Mouse (Mus musculus) midbrain, embryonic 16.5 days (tissue): ENCODE measurements around the gene Gm4312. TPM values are rescaled to one million over a fixed set of nuclear protein-coding genes. Genes with fewer than 3 reads are reported as not detected.
"Not testable (repeated sequence)": the region's sequence is repeated elsewhere in the genome, so short reads cannot be mapped to it uniquely, and the experiment has no call there.

Experiments used
- ATAC-seq: fragments of 200-750 bp; cut with Nextera tagmentation; 2 replicates; pipeline ENCODE4 v1.8.0; 2017; ENCODE audit warnings: moderate TSS enrichment
- H3K27ac ChIP-seq: fragments of 300-500 bp; sonication (generic); 2 replicates; pipeline ENCODE4 v1.5.1; 2014; ENCODE audit warnings: mild to moderate bottlenecking, low read length, mixed read lengths
- H3K27me3 ChIP-seq: fragments of 300-500 bp; sonication (generic); 2 replicates; pipeline ENCODE4 v1.6.1; 2014; ENCODE audit warnings: low read depth, low read length, mixed read lengths; ENCODE audit not compliant: control insufficient read depth, insufficient read depth
- H3K36me3 ChIP-seq: fragments of 300-500 bp; sonication (generic); 2 replicates; pipeline ENCODE4 v1.6.1; 2014; ENCODE audit warnings: mild to moderate bottlenecking, low read length, moderate library complexity, mixed read lengths; ENCODE audit not compliant: control insufficient read depth, insufficient read depth
- H3K4me1 ChIP-seq: fragments of 300-500 bp; sonication (generic); 2 replicates; pipeline ENCODE4 v1.6.1; 2014; ENCODE audit warnings: mild to moderate bottlenecking, low read length, mixed read lengths; ENCODE audit not compliant: control insufficient read depth, insufficient read depth
- H3K4me2 ChIP-seq: fragments of 300-500 bp; sonication (generic); 2 replicates; pipeline ENCODE4 v1.6.1; 2014; ENCODE audit warnings: mild to moderate bottlenecking, low read length, mixed read lengths
- H3K4me3 ChIP-seq: fragments of 300-500 bp; sonication (generic); 2 replicates; pipeline ENCODE4 v1.5.1; 2014; ENCODE audit warnings: low read depth, mild to moderate bottlenecking, low read length, moderate library complexity, mixed read lengths
- H3K9ac ChIP-seq: fragments of 300-500 bp; sonication (generic); 2 replicates; pipeline ENCODE4 v1.6.1; 2014; ENCODE audit warnings: low read depth, low read length, mixed read lengths
- H3K9me3 ChIP-seq: fragments of 300-500 bp; sonication (generic); replicated peaks from 2 replicates; pipeline ENCODE4 v1.6.1; 2014; ENCODE audit warnings: mild to moderate bottlenecking, low read length, mixed read lengths; ENCODE audit not compliant: control insufficient read depth, poor library complexity, severe bottlenecking
- WGBS: fragments of 180-500 bp; shearing (Covaris S2); extraction: QIAGEN DNeasy Blood & Tissue Kit; methylation state at CpG from one replicate; pipeline ENCODE4 v1.1.7; 2014; 5-methylcytosine and 5-hydroxymethylcytosine counted together
- polyA plus RNA-seq: library from polyadenylated mRNA; unstranded; fragments of >200 nt; fragmentation: Nextera tagmentation; extraction: Ambion mirVana; gene quantifications from 2 replicates; pipeline ENCODE4 v1.2.1, GENCODE M21; 2015

Gene Gm4312
- not detected in 2 replicates for polyA plus RNA-seq

DNA sequence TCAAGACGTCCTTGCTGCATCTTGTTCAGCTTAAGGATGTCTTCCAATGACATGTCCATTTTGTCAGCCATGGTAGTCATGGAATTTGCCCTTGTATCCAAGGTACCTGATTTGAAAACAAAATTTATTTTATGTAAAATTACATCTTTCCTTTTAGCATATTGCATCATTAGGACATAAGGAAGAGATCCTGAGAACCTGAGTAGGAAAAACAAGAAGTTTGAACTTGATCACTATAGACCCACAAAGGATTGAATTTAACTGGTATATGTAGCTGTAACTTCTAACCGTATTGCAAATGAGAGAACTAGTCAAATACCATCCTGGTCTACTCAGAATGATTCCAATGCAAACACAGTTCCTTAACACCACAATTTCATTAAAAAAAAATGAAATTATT is at the start of gene Gm4312:
Gm4312 (minus strand) TSS at position 101 of the 400 bp plus-strand sequence.
- not testable (repeated sequence) for H3K27me3 ChIP-seq, H3K36me3 ChIP-seq, ATAC-seq, H3K27ac ChIP-seq, H3K4me2 ChIP-seq, H3K4me3 ChIP-seq, H3K9ac ChIP-seq, H3K9me3 ChIP-seq, H3K4me1 ChIP-seq
- no CpG with 5 or more reads among the region's 2 CpGs for WGBS

DNA sequence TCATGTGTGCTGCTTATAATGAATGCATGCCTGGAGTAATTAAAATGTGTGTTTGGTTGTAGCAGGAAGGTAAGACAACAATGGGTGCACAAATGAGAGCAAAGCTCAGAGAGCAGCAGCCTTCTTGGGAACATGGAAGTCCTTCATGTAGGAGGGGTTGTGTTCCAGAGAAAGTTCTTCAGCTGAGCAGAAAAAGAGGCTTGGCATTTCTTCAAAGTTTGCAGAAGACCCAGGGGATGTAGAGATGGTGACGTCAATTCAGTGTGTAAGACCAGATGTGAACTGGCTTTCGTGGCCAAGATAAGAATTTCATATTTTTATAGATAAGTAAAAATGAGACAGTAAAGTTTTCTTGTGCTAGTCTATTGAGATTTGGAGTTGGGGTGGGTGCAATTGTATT is 45.2 kb upstream of the Gm4312 start:
- Histone ChIP-seq H3K4me2 (no peak overlapping the region), H3K9me3 (no peaks in the 10 kb centered on the region), H3K4me3 (no peak overlapping the region), H3K9ac (no peak overlapping the region), H3K4me1 (no peaks in the 10 kb centered on the region), H3K27me3 (no peaks in the 10 kb centered on the region), H3K36me3 (no peaks in the 10 kb centered on the region), H3K27ac (no peak overlapping the region)
- ATAC-seq = no peak
- 91% methylated on average over 2 of the region's 2 CpGs for WGBS

DNA sequence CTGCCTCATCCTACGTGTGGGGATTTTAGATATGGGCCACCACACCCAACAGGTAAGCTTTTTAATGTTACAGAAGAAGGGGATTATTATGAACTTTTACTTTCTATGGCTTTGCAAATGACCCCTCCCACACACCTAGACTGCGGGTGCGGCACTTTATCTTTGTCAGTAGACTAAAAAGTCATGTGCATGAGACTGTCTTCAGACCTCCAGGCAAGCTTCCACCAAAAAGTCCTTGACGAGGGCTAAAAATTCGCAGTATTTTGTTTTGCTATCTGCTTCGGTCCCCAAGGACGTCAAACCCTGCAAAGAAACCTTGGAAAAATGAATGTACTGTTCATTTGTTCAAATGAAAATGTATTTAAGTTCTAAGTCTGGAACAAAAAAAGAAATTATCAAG is 33.2 kb upstream of the Gm4312 start:
- Histone ChIP-seq H3K36me3 (no peaks in the 10 kb centered on the region), H3K4me3 (no peak overlapping the region), H3K27me3 (no peaks in the 10 kb centered on the region), H3K9ac (no peak overlapping the region), H3K9me3 (no peaks in the 10 kb centered on the region), H3K4me1 (no peaks in the 10 kb centered on the region), H3K4me2 (no peak overlapping the region), H3K27ac (no peak overlapping the region)
- no peak for ATAC-seq
- 90% methylated on average over 7 of the region's 7 CpGs for WGBS

DNA sequence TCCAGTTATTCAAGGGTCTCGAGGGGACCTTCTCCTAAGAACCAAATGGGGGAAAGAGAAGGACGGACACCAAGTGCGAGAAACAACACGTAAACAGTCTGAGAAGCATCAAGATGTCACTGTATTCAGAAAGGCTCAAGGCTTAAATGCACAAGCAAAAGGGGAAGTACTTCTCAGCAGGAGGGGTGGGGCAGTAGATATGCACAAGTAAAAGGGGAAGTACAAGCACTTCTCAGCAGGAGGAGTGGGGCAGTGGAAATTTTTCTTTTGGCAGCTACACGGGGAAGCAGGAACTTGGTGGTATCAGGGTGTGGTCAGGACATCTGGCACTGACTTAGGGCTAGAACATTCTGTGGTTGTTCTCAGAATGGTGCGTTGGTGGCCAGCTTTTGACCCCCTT is 19.9 kb upstream of the Gm4312 start:
- H3K9me3 ChIP-seq, H3K4me3 ChIP-seq, ATAC-seq, H3K36me3 ChIP-seq, H3K27ac ChIP-seq, H3K27me3 ChIP-seq, H3K4me1 ChIP-seq, H3K9ac ChIP-seq, H3K4me2 ChIP-seq: not testable (repeated sequence)
- WGBS = 84% methylated on average over 6 of the region's 6 CpGs

DNA sequence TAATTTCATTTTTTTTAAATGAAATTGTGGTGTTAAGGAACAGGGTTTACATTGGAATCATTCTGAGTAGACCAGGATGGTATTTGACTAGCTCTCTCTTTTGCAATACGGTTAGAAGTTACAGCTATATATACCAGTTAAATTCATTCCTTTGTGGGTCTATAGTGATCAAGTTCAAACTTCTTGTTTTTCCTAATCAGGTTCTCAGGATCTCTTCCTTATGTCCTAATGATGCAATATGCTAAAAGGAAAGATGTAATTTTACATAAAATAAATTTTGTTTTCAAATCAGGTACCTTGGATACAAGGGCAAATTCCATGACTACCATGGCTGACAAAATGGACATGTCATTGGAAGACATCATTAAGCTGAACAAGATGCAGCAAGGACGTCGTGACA is 21.3 kb downstream of the Gm4312 start, which contains the start of gene Gm4307:
Gm4307 (plus strand) TSS at position 301 of the 400 bp plus-strand sequence.
- not testable (repeated sequence) for H3K27ac ChIP-seq, H3K36me3 ChIP-seq, H3K4me1 ChIP-seq, ATAC-seq, H3K9me3 ChIP-seq, H3K4me2 ChIP-seq, H3K9ac ChIP-seq, H3K4me3 ChIP-seq, H3K27me3 ChIP-seq
- no CpG with 5 or more reads among the region's 3 CpGs for WGBS

DNA sequence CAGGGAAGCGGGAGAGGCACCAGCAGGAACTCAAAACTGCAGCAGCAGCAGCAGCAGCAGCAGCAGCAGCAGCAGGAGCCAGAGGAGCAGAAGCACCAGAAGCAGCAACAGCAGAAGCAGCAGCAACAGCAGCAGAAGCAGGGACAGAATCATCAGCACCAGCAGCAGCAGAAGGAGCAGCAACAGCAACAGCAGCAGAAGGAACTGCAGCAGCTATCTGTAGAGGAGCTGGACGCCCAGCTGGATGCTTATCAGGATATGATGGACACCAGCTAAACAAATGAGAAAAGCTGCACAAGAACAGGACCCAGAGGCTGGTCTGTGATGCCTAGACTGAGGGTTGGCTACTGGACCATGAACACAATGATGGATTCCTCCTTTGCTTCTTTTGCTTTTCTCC is 25.5 kb downstream of the Gm4312 start:
- H3K36me3 ChIP-seq, H3K27me3 ChIP-seq, H3K9ac ChIP-seq, H3K4me2 ChIP-seq, H3K9me3 ChIP-seq, ATAC-seq, H3K27ac ChIP-seq, H3K4me1 ChIP-seq, H3K4me3 ChIP-seq: not testable (repeated sequence)
- WGBS = 75% methylated on average over 1 of the region's 2 CpGs

DNA sequence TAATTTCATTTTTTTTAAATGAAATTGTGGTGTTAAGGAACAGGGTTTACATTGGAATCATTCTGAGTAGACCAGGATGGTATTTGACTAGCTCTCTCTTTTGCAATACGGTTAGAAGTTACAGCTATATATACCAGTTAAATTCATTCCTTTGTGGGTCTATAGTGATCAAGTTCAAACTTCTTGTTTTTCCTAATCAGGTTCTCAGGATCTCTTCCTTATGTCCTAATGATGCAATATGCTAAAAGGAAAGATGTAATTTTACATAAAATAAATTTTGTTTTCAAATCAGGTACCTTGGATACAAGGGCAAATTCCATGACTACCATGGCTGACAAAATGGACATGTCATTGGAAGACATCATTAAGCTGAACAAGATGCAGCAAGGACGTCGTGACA is 31.6 kb downstream of the Gm4312 start, which contains the start of gene Gm4305:
Gm4305 (plus strand) TSS at position 301 of the 400 bp plus-strand sequence.
- ATAC-seq, H3K4me1 ChIP-seq, H3K36me3 ChIP-seq, H3K9ac ChIP-seq, H3K4me3 ChIP-seq, H3K27me3 ChIP-seq, H3K27ac ChIP-seq, H3K9me3 ChIP-seq, H3K4me2 ChIP-seq: not testable (repeated sequence)
- WGBS = no CpG with 5 or more reads among the region's 3 CpGs

DNA sequence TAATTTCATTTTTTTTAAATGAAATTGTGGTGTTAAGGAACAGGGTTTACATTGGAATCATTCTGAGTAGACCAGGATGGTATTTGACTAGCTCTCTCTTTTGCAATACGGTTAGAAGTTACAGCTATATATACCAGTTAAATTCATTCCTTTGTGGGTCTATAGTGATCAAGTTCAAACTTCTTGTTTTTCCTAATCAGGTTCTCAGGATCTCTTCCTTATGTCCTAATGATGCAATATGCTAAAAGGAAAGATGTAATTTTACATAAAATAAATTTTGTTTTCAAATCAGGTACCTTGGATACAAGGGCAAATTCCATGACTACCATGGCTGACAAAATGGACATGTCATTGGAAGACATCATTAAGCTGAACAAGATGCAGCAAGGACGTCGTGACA is 36.7 kb downstream of the Gm4312 start, which contains the start of gene Gm4303:
Gm4303 (plus strand) TSS at position 301 of the 400 bp plus-strand sequence.
- not testable (repeated sequence) for ATAC-seq, H3K9ac ChIP-seq, H3K4me1 ChIP-seq, H3K4me3 ChIP-seq, H3K4me2 ChIP-seq, H3K27me3 ChIP-seq, H3K36me3 ChIP-seq, H3K9me3 ChIP-seq, H3K27ac ChIP-seq
- no CpG with 5 or more reads among the region's 3 CpGs for WGBS

DNA sequence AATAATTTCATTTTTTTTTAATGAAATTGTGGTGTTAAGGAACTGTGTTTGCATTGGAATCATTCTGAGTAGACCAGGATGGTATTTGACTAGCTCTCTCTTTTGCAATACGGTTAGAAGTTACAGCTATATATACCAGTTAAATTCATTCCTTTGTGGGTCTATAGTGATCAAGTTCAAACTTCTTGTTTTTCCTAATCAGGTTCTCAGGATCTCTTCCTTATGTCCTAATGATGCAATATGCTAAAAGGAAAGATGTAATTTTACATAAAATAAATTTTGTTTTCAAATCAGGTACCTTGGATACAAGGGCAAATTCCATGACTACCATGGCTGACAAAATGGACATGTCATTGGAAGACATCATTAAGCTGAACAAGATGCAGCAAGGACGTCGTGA is 41.8 kb downstream of the Gm4312 start, which contains the start of gene Gm4302:
Gm4302 (plus strand) TSS at position 301 of the 400 bp plus-strand sequence.
- no CpG with 5 or more reads among the region's 3 CpGs for WGBS
- not testable (repeated sequence) for ATAC-seq, H3K9ac ChIP-seq

More for the DNA sequence above, 41.8 kb downstream of the Gm4312 start, which contains the start of gene Gm4302:
- H3K27me3 ChIP-seq, H3K36me3 ChIP-seq, H3K4me2 ChIP-seq, H3K4me1 ChIP-seq, H3K27ac ChIP-seq, H3K9me3 ChIP-seq, H3K4me3 ChIP-seq: not testable (repeated sequence)
